Mouse (Mus musculus): ENCODE results near the gene Gm45140. TPM values are rescaled to one million over a fixed set of nuclear protein-coding genes. Genes with fewer than 3 reads are reported as not detected.

Gene Gm45140
- polyA plus RNA-seq, 1 experiment from 2014 or later, result 4.4 TPM

- Histone ChIP-seq H3K4me3 (no peak overlapping the region), H3K4me1 (peaks cover 20% of the 10 kb centered on the region), H3K27me3 (ENCODE audit: low read depth, poor library complexity, severe bottlenecking) (no peaks in the 10 kb centered on the region), H3K36me3 (peaks cover 26% of the 10 kb centered on the region), H3K9me3 (replicated peaks) (no peaks in the 10 kb centered on the region), H3K27ac (replicated peaks) (no peak overlapping the region)
- no peak for DNase-seq (ENCODE audit: low spot score)
- 93% methylated on average over 5 of the region's 5 CpGs for WGBS
Observed at GRCm38 (mm10) chr6:87791826-87792225, 43.8 kb downstream of the Gm45140 start.

GRCm38 (mm10) chr6:87790779-87791480, 44.7 kb downstream of the Gm45140 start:
- Histone ChIP-seq H3K4me1 (peaks cover 15% of the 10 kb centered on the region), H3K9me3 (replicated peaks) (no peaks in the 10 kb centered on the region), H3K4me3 (no peak overlapping the region), H3K27me3 (ENCODE audit: low read depth, poor library complexity, severe bottlenecking) (no peaks in the 10 kb centered on the region), H3K36me3 (peaks cover 26% of the 10 kb centered on the region), H3K27ac (replicated peaks) (no peak overlapping the region)
- DNase-seq (ENCODE audit: low spot score), result no peak
- WGBS, result 76% methylated on average over 7 of the region's 7 CpGs

- peaks cover 7% of the 10 kb centered on the region; the same call in 1 of the 2 replicates for H3K4me1 ChIP-seq
- H3K9me3 ChIP-seq (replicated peaks), result no peaks in the 10 kb centered on the region
- no peak for DNase-seq (ENCODE audit: low spot score)
- H3K27me3 ChIP-seq (ENCODE audit: low read depth, poor library complexity, severe bottlenecking), result no peaks in the 10 kb centered on the region
- peaks cover 26% of the 10 kb centered on the region for H3K36me3 ChIP-seq
- 0 out of 2 replicates have a peak overlapping the region, but pooled peaks have one; percentile 38 for H3K27ac ChIP-seq (replicated peaks)
- 95% methylated on average over 6 of the region's 6 CpGs for WGBS
- no peak overlapping the region for H3K4me3 ChIP-seq
Observed at GRCm38 (mm10) chr6:87789791-87790190, 45.8 kb downstream of the Gm45140 start.

GRCm38 (mm10) chr6:87788896-87789587, 46.6 kb downstream of the Gm45140 start:
- no peaks in the 10 kb centered on the region for H3K9me3 ChIP-seq (replicated peaks)
- no peak overlapping the region for H3K4me3 ChIP-seq
- H3K4me1 ChIP-seq, result peaks cover 7% of the 10 kb centered on the region; the same call in 1 of the 2 replicates
- WGBS, result 82% methylated on average over 5 of the region's 5 CpGs
- peaks cover 22% of the 10 kb centered on the region for H3K36me3 ChIP-seq
- H3K27ac ChIP-seq (replicated peaks), result peak overlapping the region; percentile 38; the same call in 1 of the 2 replicates
- DNase-seq (ENCODE audit: low spot score), result no peak
- no peaks in the 10 kb centered on the region for H3K27me3 ChIP-seq (ENCODE audit: low read depth, poor library complexity, severe bottlenecking)

GRCm38 (mm10) chr6:87788266-87788895, 47.2 kb downstream of the Gm45140 start:
- no peak for DNase-seq (ENCODE audit: low spot score)
- peaks cover 22% of the 10 kb centered on the region for H3K36me3 ChIP-seq
- H3K4me3 ChIP-seq, result no peak overlapping the region
- H3K27me3 ChIP-seq (ENCODE audit: low read depth, poor library complexity, severe bottlenecking), result no peaks in the 10 kb centered on the region
- H3K4me1 ChIP-seq, result peaks cover 7% of the 10 kb centered on the region; the same call in 1 of the 2 replicates
- H3K9me3 ChIP-seq (replicated peaks), result no peaks in the 10 kb centered on the region
- no peak overlapping the region for H3K27ac ChIP-seq (replicated peaks)
- 93% methylated on average over 9 of the region's 9 CpGs for WGBS

- no peak for DNase-seq (ENCODE audit: low spot score)
- WGBS, result 87% methylated on average over 6 of the region's 6 CpGs
- H3K27me3 ChIP-seq (ENCODE audit: low read depth, poor library complexity, severe bottlenecking), result no peaks in the 10 kb centered on the region
Observed at GRCm38 (mm10) chr6:87787108-87787890, 48.3 kb downstream of the Gm45140 start.

GRCm38 (mm10) chr6:87786621-87787020, 49.0 kb downstream of the Gm45140 start:
- Histone ChIP-seq H3K36me3 (0 out of 2 replicates have a peak, but pooled peaks cover 6% of the 10 kb centered on the region), H3K27ac (replicated peaks) (no peak overlapping the region), H3K27me3 (ENCODE audit: low read depth, poor library complexity, severe bottlenecking) (no peaks in the 10 kb centered on the region), H3K9me3 (replicated peaks) (no peaks in the 10 kb centered on the region), H3K4me1 (peaks cover 7% of the 10 kb centered on the region; the same call in 1 of the 2 replicates), H3K4me3 (no peak overlapping the region)
- WGBS, result 94% methylated on average over 5 of the region's 5 CpGs
- no peak for DNase-seq (ENCODE audit: low spot score)

More at GRCm38 (mm10) chr6:87787108-87787890, 48.3 kb downstream of the Gm45140 start:
- Histone ChIP-seq H3K36me3 (peaks cover 12% of the 10 kb centered on the region), H3K27ac (replicated peaks) (0 out of 2 replicates have a peak overlapping the region, but pooled peaks have one; percentile 17), H3K4me1 (peaks cover 7% of the 10 kb centered on the region; the same call in 1 of the 2 replicates), H3K9me3 (replicated peaks) (no peaks in the 10 kb centered on the region), H3K4me3 (no peak overlapping the region)

- no peak overlapping the region for H3K4me3 ChIP-seq
- H3K36me3 ChIP-seq, result no peaks in the 10 kb centered on the region
- no peaks in the 10 kb centered on the region for H3K9me3 ChIP-seq (replicated peaks)
- H3K27me3 ChIP-seq (ENCODE audit: low read depth, poor library complexity, severe bottlenecking), result no peaks in the 10 kb centered on the region
- WGBS, result 84% methylated on average over 8 of the region's 8 CpGs
- H3K4me1 ChIP-seq, result peaks cover 2% of the 10 kb centered on the region; the same call in 1 of the 2 replicates
- no peak for DNase-seq (ENCODE audit: low spot score)
- H3K27ac ChIP-seq (replicated peaks), result no peak overlapping the region
Observed at GRCm38 (mm10) chr6:87784033-87784432, 51.6 kb downstream of the Gm45140 start.

- Histone ChIP-seq H3K9me3 (replicated peaks) (no peaks in the 10 kb centered on the region), H3K27ac (replicated peaks) (no peak overlapping the region), H3K4me3 (no peak overlapping the region), H3K4me1 (no peaks in the 10 kb centered on the region), H3K36me3 (no peaks in the 10 kb centered on the region), H3K27me3 (ENCODE audit: low read depth, poor library complexity, severe bottlenecking) (no peaks in the 10 kb centered on the region)
- WGBS, result 83% methylated on average over 10 of the region's 10 CpGs
- no peak for DNase-seq (ENCODE audit: low spot score)
Observed at GRCm38 (mm10) chr6:87780546-87781301, 54.9 kb downstream of the Gm45140 start.

- Histone ChIP-seq H3K4me3 (no peak overlapping the region), H3K9me3 (replicated peaks) (peaks cover 5% of the 10 kb centered on the region; the same call in 1 of the 2 replicates), H3K4me1 (no peaks in the 10 kb centered on the region), H3K27ac (replicated peaks) (no peak overlapping the region), H3K36me3 (no peaks in the 10 kb centered on the region), H3K27me3 (ENCODE audit: low read depth, poor library complexity, severe bottlenecking) (no peaks in the 10 kb centered on the region)
- 80% methylated on average over 11 of the region's 11 CpGs for WGBS
- no peak for DNase-seq (ENCODE audit: low spot score)
Observed at GRCm38 (mm10) chr6:87779174-87780165, 56.1 kb downstream of the Gm45140 start.

Measured in midbrain, embryonic 10.5 days (tissue).